Mouse (Mus musculus) embryonic facial prominence, embryonic 14.5 days (tissue): Measurements from ENCODE around the gene Methig1. TPM values are rescaled to one million over a fixed set of nuclear protein-coding genes. Genes with fewer than 3 reads are reported as not detected.

ENCODE experiments used
- ATAC-seq: fragments of 200-750 bp; cut with Nextera tagmentation; 2 replicates; pipeline ENCODE4 v1.8.0; 2017; ENCODE audit warnings: low read depth, moderate number of reproducible peaks, moderate TSS enrichment
- DNase-seq: peaks from one replicate; pipeline ENCODE4 v3.0.0-alpha.2; 2015; ENCODE audit warnings: low spot score
- H3K27ac ChIP-seq: fragments of 300-500 bp; sonication (generic); replicated peaks from 2 replicates; pipeline ENCODE4 v1.5.1; 2014; ENCODE audit warnings: low read depth, mild to moderate bottlenecking, low read length, moderate library complexity
- H3K27me3 ChIP-seq: fragments of 300-500 bp; sonication (generic); replicated peaks from 2 replicates; pipeline ENCODE4 v1.6.1; 2014; ENCODE audit warnings: low read length; ENCODE audit not compliant: control insufficient read depth, insufficient read depth
- H3K36me3 ChIP-seq: fragments of 300-500 bp; sonication (generic); 2 replicates; pipeline ENCODE4 v1.6.1; 2014; ENCODE audit warnings: low read length, mixed read lengths; ENCODE audit not compliant: control insufficient read depth, insufficient read depth
- H3K4me1 ChIP-seq: fragments of 300-500 bp; sonication (generic); 2 replicates; pipeline ENCODE4 v1.6.1; 2014; ENCODE audit warnings: antibody characterized with exemption, low read length; ENCODE audit not compliant: control insufficient read depth, insufficient read depth
- H3K4me2 ChIP-seq: fragments of 300-500 bp; sonication (generic); 2 replicates; pipeline ENCODE4 v1.6.1; 2014; ENCODE audit warnings: low read depth, mild to moderate bottlenecking, low read length, moderate library complexity, mixed read lengths
- H3K4me3 ChIP-seq: fragments of 300-500 bp; sonication (generic); 2 replicates; pipeline ENCODE4 v1.5.1; 2014; ENCODE audit warnings: low read depth, mild to moderate bottlenecking, low read length
- H3K9ac ChIP-seq: fragments of 300-500 bp; sonication (generic); 2 replicates; pipeline ENCODE4 v1.6.1; 2014; ENCODE audit warnings: low read depth, mild to moderate bottlenecking, low read length, moderate library complexity, mixed read lengths
- H3K9me3 ChIP-seq: fragments of 300-500 bp; sonication (generic); 2 replicates; pipeline ENCODE4 v1.6.1; 2016; ENCODE audit warnings: low read length; ENCODE audit not compliant: control insufficient read depth
- WGBS: fragments of 180-500 bp; shearing (Covaris S2); extraction: QIAGEN DNeasy Blood & Tissue Kit; methylation state at CpG from one replicate; pipeline ENCODE4 v1.1.7; 2014; 5-methylcytosine and 5-hydroxymethylcytosine counted together
- polyA plus RNA-seq: library from polyadenylated mRNA; unstranded; fragments of >200 nt; fragmentation: Nextera tagmentation; extraction: Ambion mirVana; gene quantifications from 2 replicates; pipeline ENCODE4 v1.2.1, GENCODE M21; 2014

Gene Methig1
- polyA plus RNA-seq, 1 experiment from 2014 or later = not detected

DNA sequence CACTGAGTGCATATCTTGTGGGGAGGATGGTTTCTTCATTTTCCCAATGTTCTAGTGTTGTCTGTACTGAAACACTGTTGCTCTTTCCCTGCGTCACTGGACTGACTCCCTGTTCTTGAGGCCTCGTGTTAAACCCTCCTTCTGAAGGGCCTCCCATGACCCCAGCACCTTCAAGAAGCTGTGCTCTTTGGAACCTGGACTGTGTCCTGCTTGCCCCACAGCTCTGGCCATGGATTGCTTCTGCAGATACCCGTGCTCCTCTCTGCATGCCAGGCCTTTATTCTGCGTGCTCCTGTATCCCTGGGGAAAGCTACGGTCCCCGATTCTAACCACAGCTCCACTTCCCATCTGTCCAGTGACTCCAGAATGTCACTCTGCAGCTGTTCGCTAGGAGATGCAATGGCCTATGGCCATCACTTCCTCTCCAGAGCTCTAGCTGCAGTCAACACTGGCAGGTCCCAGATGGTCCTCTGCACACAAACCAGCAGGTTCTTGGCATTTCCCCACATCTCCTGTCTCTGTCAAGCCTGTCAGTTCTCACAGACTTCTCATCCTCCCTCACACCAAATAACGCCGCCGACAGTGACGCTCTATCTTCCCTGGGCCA lies 77.1 kb downstream of the Methig1 start:
- DNase-seq = peak; percentile 17
- H3K27me3 ChIP-seq = peaks cover 6% of the 10 kb centered on the region
- H3K36me3 ChIP-seq = no peaks in the 10 kb centered on the region
- no peak overlapping the region for H3K4me3 ChIP-seq
- H3K4me2 ChIP-seq = no peak overlapping the region
- 74% methylated on average over 11 of the region's 11 CpGs for WGBS
- H3K9me3 ChIP-seq = no peaks in the 10 kb centered on the region
- no peaks in the 10 kb centered on the region for H3K4me1 ChIP-seq
- no peak for ATAC-seq
- H3K27ac ChIP-seq = no peak overlapping the region
- no peak overlapping the region for H3K9ac ChIP-seq

DNA sequence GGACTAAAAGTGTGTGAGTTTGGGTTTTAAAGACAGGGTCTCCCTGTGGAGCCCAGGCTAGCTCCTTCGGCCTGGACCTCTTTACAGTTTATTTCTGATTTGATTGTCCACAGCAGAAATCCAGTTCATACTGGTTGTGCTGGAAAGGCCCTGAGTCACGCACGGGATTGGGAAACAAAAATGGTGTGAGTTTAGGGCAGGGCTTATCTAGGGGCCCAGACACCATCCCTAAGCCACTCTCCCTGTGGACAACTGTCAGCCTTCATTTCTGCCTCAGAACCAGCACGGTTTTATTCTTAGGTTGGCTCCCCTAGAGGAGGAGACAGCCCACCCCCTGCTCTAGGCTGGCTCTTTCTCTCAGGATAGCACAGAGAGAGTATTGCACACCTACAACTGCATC lies 80.3 kb downstream of the Methig1 start:
- no peaks in the 10 kb centered on the region for H3K4me1 ChIP-seq
- ATAC-seq = no peak
- WGBS = 62% methylated on average over 4 of the region's 4 CpGs

More for the DNA sequence above, 80.3 kb downstream of the Methig1 start:
- no peaks in the 10 kb centered on the region for H3K9me3 ChIP-seq
- no peaks in the 10 kb centered on the region for H3K36me3 ChIP-seq
- H3K27me3 ChIP-seq = no peaks in the 10 kb centered on the region
- no peak for DNase-seq
- no peak overlapping the region for H3K9ac ChIP-seq
- H3K27ac ChIP-seq = no peak overlapping the region
- no peak overlapping the region for H3K4me3 ChIP-seq
- no peak overlapping the region for H3K4me2 ChIP-seq

Other genes starting within 250 kb of the Methig1 start
- 33.3 and 33.5 TPM in 2 replicates for gene Atf1, start 125.3 kb upstream of the Methig1 start, polyA plus RNA-seq
- not detected in 2 replicates for gene Tmprss12, start 72.3 kb upstream of the Methig1 start, polyA plus RNA-seq
- 3.4 TPM in 2 replicates for gene Mettl7a1, start 49.0 kb upstream of the Methig1 start, polyA plus RNA-seq
- gene Mettl7a3, start 18.2 kb upstream of the Methig1 start, polyA plus RNA-seq = 0.43 and 0.50 TPM in 2 replicates
- gene Mettl7a2, start 51 bp downstream of the Methig1 start, polyA plus RNA-seq = not detected in 2 replicates
- not detected in 2 replicates for gene Higd1c, start 11.4 kb downstream of the Methig1 start, polyA plus RNA-seq
- 0.14 TPM in 1 of 2 replicates, not detected in the other for gene Gm5475, start 69.0 kb downstream of the Methig1 start, polyA plus RNA-seq
- gene Slc11a2, start 71.9 kb downstream of the Methig1 start, polyA plus RNA-seq = 15.5 and 17.0 TPM in 2 replicates
- gene Letmd1, start 115.9 kb downstream of the Methig1 start, polyA plus RNA-seq = 26.6 and 30.4 TPM in 2 replicates
- 15.5 and 17.3 TPM in 2 replicates for gene Csrnp2, start 142.3 kb downstream of the Methig1 start, polyA plus RNA-seq
- 17.4 and 22.6 TPM in 2 replicates for gene Tfcp2, start 198.9 kb downstream of the Methig1 start, polyA plus RNA-seq
- gene Pou6f1, start 246.8 kb downstream of the Methig1 start, polyA plus RNA-seq = 8.3 and 10.1 TPM in 2 replicates